ENCODE assay signal across 29 mouse cellular contexts in the genomic region with DNA sequence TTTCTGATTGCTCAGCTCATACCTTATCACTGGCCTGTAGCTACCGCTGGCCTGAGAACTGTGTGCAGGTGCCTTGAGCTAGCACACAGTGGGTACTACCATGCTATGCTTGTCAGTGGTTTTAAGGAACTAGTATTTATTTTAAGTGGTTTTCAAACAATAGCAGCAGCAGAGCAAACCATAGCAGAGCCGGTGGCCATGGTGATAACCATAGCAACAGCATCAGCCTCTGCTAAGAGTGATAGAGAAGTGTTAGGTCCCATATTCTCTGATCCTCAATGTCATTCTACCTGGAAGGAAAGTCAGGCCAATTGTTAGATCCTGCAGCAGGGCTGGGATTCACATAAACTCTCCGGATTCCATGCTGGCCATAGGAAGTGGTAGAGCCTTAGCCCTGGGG. TPM values are rescaled to one million over a fixed set of nuclear protein-coding genes. Genes with fewer than 3 reads are reported as not detected.
DNase-seq lines count a peak whose midpoint lies in the region; ATAC-seq and TF ChIP-seq lines count a peak whose summit lies in the region.
"Had no signal": no experiment of that assay in that cellular context is flagged by ENCODE, and none has a peak within 500 bp of the region (broad histone marks: within the 10 kb centered on the region; RNA-seq: fewer than 3 reads in every experiment).

No protein-coding gene starts in this region.

- no peak for TF ChIP-seq CTCF in forebrain, postnatal 0 days (IDR thresholded peaks at IDR 0.05; ENCODE audit: low read depth)
- TF ChIP-seq CTCF in layer of hippocampus, adult 2 months (conservative IDR thresholded peaks at IDR 0.05) = no peak

- WGBS in forebrain, postnatal 0 days = 67% methylated on average over 3 of the region's 3 CpGs
- 89% methylated on average over 3 of the region's 3 CpGs for WGBS in forebrain, embryonic 10.5 days
- WGBS in midbrain, embryonic 16.5 days = 67% methylated on average over 3 of the region's 3 CpGs
- 84% methylated on average over 3 of the region's 3 CpGs for WGBS in midbrain, embryonic 13.5 days

- H3K9me3 ChIP-seq in forebrain, postnatal 0 days (ENCODE audit: low read length) = no peaks in the 10 kb centered on the region
- no peaks in the 10 kb centered on the region for H3K9me3 ChIP-seq in forebrain, embryonic 10.5 days
- H3K9me3 ChIP-seq in midbrain, embryonic 16.5 days (replicated peaks; ENCODE audit: control insufficient read depth, low read length, poor library complexity, severe bottlenecking) = no peaks in the 10 kb centered on the region
- H3K9me3 ChIP-seq in midbrain, embryonic 13.5 days = no peaks in the 10 kb centered on the region
- H3K9me3 ChIP-seq: embryonic facial prominence, embryonic 10.5 days; embryonic facial prominence, embryonic 15.5 days; heart, embryonic 10.5 days; heart, embryonic 15.5 days; hindbrain, embryonic 13.5 days; limb, embryonic 12.5 days; liver, embryonic 15.5 days; midbrain, embryonic 12.5 days; neural tube, embryonic 12.5 days had no signal

- no peaks in the 10 kb centered on the region for H3K27me3 ChIP-seq in forebrain, postnatal 0 days (ENCODE audit: insufficient read depth, low read length)
- no peaks in the 10 kb centered on the region for H3K27me3 ChIP-seq in forebrain, embryonic 10.5 days (ENCODE audit: poor library complexity, severe bottlenecking)
- no peaks in the 10 kb centered on the region for H3K27me3 ChIP-seq in midbrain, embryonic 16.5 days (ENCODE audit: control insufficient read depth, insufficient read depth, low read depth, low read length)
- no peaks in the 10 kb centered on the region for H3K27me3 ChIP-seq in midbrain, embryonic 13.5 days
- H3K27me3 ChIP-seq: embryonic facial prominence, embryonic 15.5 days; heart, embryonic 15.5 days; hindbrain, embryonic 13.5 days; limb, embryonic 12.5 days; liver, embryonic 15.5 days; midbrain, embryonic 12.5 days; neural tube, embryonic 12.5 days had no signal

- H3K4me3 ChIP-seq in forebrain, postnatal 0 days (ENCODE audit: low read depth, low read length) = no peak overlapping the region
- H3K4me3 ChIP-seq in forebrain, embryonic 10.5 days = no peak overlapping the region
- H3K4me3 ChIP-seq in layer of hippocampus, adult 2 months = no peak overlapping the region
- no peak overlapping the region for H3K4me3 ChIP-seq in midbrain, embryonic 16.5 days (ENCODE audit: low read depth, low read length)
- no peak overlapping the region for H3K4me3 ChIP-seq in midbrain, embryonic 13.5 days (replicated peaks)
- H3K4me3 ChIP-seq: embryonic facial prominence, embryonic 10.5 days; embryonic facial prominence, embryonic 15.5 days; heart, embryonic 10.5 days; heart, embryonic 15.5 days; hindbrain, embryonic 13.5 days; limb, embryonic 12.5 days; liver, embryonic 15.5 days; midbrain, embryonic 12.5 days; myocyte; neural tube, embryonic 12.5 days had no signal

- H3K36me3 ChIP-seq in forebrain, postnatal 0 days (ENCODE audit: insufficient read depth) = no peaks in the 10 kb centered on the region
- no peaks in the 10 kb centered on the region for H3K36me3 ChIP-seq in forebrain, embryonic 10.5 days (replicated peaks)
- H3K36me3 ChIP-seq in midbrain, embryonic 16.5 days (ENCODE audit: control insufficient read depth, insufficient read depth, low read length) = no peaks in the 10 kb centered on the region
- H3K36me3 ChIP-seq in midbrain, embryonic 13.5 days = no peaks in the 10 kb centered on the region
- H3K36me3 ChIP-seq: embryonic facial prominence, embryonic 10.5 days; embryonic facial prominence, embryonic 15.5 days; heart, embryonic 10.5 days; heart, embryonic 15.5 days; hindbrain, embryonic 13.5 days; limb, embryonic 12.5 days; liver, embryonic 15.5 days; midbrain, embryonic 12.5 days; neural tube, embryonic 12.5 days had no signal

- peak; percentile 61 for DNase-seq in forebrain, postnatal 0 days
- no peak for DNase-seq in forebrain, embryonic 10.5 days (ENCODE audit: extremely low spot score, low spot score)
- DNase-seq in layer of hippocampus, adult 2 months (ENCODE audit: low spot score in 2 of 2) = peak in 1 of 2 experiments; percentile 17
- no peak for DNase-seq in layer of hippocampus, postnatal 36 days
- peak; percentile 12 for DNase-seq in brain, embryonic 18.5 days (ENCODE audit: low read depth, low spot score)
- no peak for DNase-seq in spleen, adult 12 weeks (ENCODE audit: low spot score)
- DNase-seq: adrenal gland, postnatal 14 days; cerebellum, adult 8-10 months; cerebellum, postnatal 25 days; gastrocnemius, postnatal 10 days; kidney, adult 9 months; kidney, postnatal 10 days; lung, embryonic 14.5 days; right cerebral cortex, adult 18-20 months had no signal

- ATAC-seq in forebrain, postnatal 0 days = peak; percentile 91
- ATAC-seq in midbrain, embryonic 16.5 days = peak; percentile 86
- no peak; the same call in 1 of the 2 replicates for ATAC-seq in midbrain, embryonic 13.5 days
- ATAC-seq: CD4-positive, CD25-positive, alpha-beta regulatory T cell, adult 4 months; intestine, postnatal 0 days had no signal

- no peak overlapping the region for H3K4me2 ChIP-seq in forebrain, postnatal 0 days (ENCODE audit: low read depth)
- H3K4me2 ChIP-seq in midbrain, embryonic 16.5 days (ENCODE audit: low read length) = no peak overlapping the region
- no peak overlapping the region for H3K4me2 ChIP-seq in midbrain, embryonic 13.5 days (replicated peaks)
- H3K4me2 ChIP-seq: embryonic facial prominence, embryonic 15.5 days; heart, embryonic 15.5 days; hindbrain, embryonic 13.5 days; limb, embryonic 12.5 days; liver, embryonic 15.5 days; lung, embryonic 14.5 days; midbrain, embryonic 12.5 days; neural tube, embryonic 12.5 days had no signal

- 0 out of 2 replicates have a peak overlapping the region, but pooled peaks have one; percentile 50 for H3K27ac ChIP-seq in forebrain, postnatal 0 days (ENCODE audit: low read depth, low read length)
- H3K27ac ChIP-seq in forebrain, embryonic 10.5 days = no peak overlapping the region
- peak overlapping the region; percentile 32; the same call in 1 of the 2 replicates for H3K27ac ChIP-seq in layer of hippocampus, adult 2 months
- H3K27ac ChIP-seq in midbrain, embryonic 16.5 days (ENCODE audit: low read length) = no peak overlapping the region
- H3K27ac ChIP-seq in midbrain, embryonic 13.5 days = no peak overlapping the region
- H3K27ac ChIP-seq: embryonic facial prominence, embryonic 10.5 days; embryonic facial prominence, embryonic 15.5 days; heart, embryonic 10.5 days; heart, embryonic 15.5 days; hindbrain, embryonic 13.5 days; limb, embryonic 12.5 days; liver, embryonic 15.5 days; midbrain, embryonic 12.5 days; neural tube, embryonic 12.5 days had no signal

- peaks cover 3% of the 10 kb centered on the region; the same call in 1 of the 2 replicates for H3K4me1 ChIP-seq in forebrain, postnatal 0 days (ENCODE audit: insufficient read depth)
- H3K4me1 ChIP-seq in forebrain, embryonic 10.5 days = no peaks in the 10 kb centered on the region
- H3K4me1 ChIP-seq in midbrain, embryonic 16.5 days (ENCODE audit: control insufficient read depth, insufficient read depth, low read length) = no peaks in the 10 kb centered on the region
- no peaks in the 10 kb centered on the region for H3K4me1 ChIP-seq in midbrain, embryonic 13.5 days (replicated peaks)
- H3K4me1 ChIP-seq: embryonic facial prominence, embryonic 10.5 days; embryonic facial prominence, embryonic 15.5 days; heart, embryonic 15.5 days; hindbrain, embryonic 13.5 days; midbrain, embryonic 12.5 days; neural tube, embryonic 12.5 days had no signal

- H3K9ac ChIP-seq in forebrain, postnatal 0 days = no peak overlapping the region
- H3K9ac ChIP-seq in midbrain, embryonic 16.5 days (ENCODE audit: low read depth, low read length) = no peak overlapping the region
- H3K9ac ChIP-seq in midbrain, embryonic 13.5 days (replicated peaks) = no peak overlapping the region
- H3K9ac ChIP-seq: embryonic facial prominence, embryonic 15.5 days; heart, embryonic 15.5 days; hindbrain, embryonic 13.5 days; limb, embryonic 12.5 days; liver, embryonic 15.5 days; lung, embryonic 14.5 days; midbrain, embryonic 12.5 days; neural tube, embryonic 12.5 days had no signal

RNA-seq across cellular contexts. Expression of gene Il1b, which starts 43.7 kb away (rescaled TPM):
- 0.62 TPM in 1 of 2 replicates, not detected in the other for total RNA-seq in forebrain, postnatal 0 days (2014; rRNA removed)
- 0.14 and 0.15 TPM in 2 replicates for polyA plus RNA-seq in forebrain, postnatal 0 days (2015; fragmentation: Nextera tagmentation; extraction: Ambion mirVana)
- polyA plus RNA-seq in forebrain, embryonic 10.5 days (2016; fragmentation: Nextera tagmentation; extraction: Ambion mirVana) = 0.15 TPM in 1 of 2 replicates, not detected in the other
- total RNA-seq in layer of hippocampus, adult 2 months (2021) = not detected
- not detected for total RNA-seq in layer of hippocampus, postnatal 36 days (2021)
- not detected in 2 replicates for polyA plus RNA-seq in midbrain, embryonic 16.5 days (2015; fragmentation: Nextera tagmentation; extraction: Ambion mirVana)
- polyA plus RNA-seq in midbrain, embryonic 13.5 days (2015; fragmentation: Nextera tagmentation; extraction: Ambion mirVana) = not detected in 2 replicates
- total RNA-seq: heart, postnatal 25 days had no signal
- polyA plus RNA-seq: embryonic facial prominence, embryonic 10.5 days; heart, embryonic 10.5 days; hindbrain, embryonic 13.5 days; limb, embryonic 12.5 days; lung, embryonic 14.5 days; midbrain, embryonic 12.5 days; neural tube, embryonic 12.5 days had no signal

Comparison
In these comparisons a context has a peak if more than half of its experiments do, and no peak if none do; other contexts are left out.
1. DNase-seq: peak in forebrain, postnatal 0 days (single experiment) and brain, embryonic 18.5 days (single experiment); none in forebrain, embryonic 10.5 days (single experiment), layer of hippocampus, postnatal 36 days (0 of 2) and spleen, adult 12 weeks (single experiment).
2. H3K27ac ChIP-seq: peak in forebrain, postnatal 0 days (single experiment) and layer of hippocampus, adult 2 months (single experiment); none in forebrain, embryonic 10.5 days (single experiment), midbrain, embryonic 16.5 days (single experiment) and midbrain, embryonic 13.5 days (single experiment).